Mouse (Mus musculus) G1E-ER4 (cell line): ENCODE data around the gene Gm21149. TPM values are rescaled to one million over a fixed set of nuclear protein-coding genes. Genes with fewer than 3 reads are reported as not detected.
"Not testable (repeated sequence)": the region's sequence is repeated elsewhere in the genome, so short reads cannot be mapped to it uniquely, and the experiment has no call there.

Source experiments
- GATA1 ChIP-seq: IDR thresholded peaks from one replicate; pipeline ENCODE4 v1.8.0; 2012; ENCODE audit warnings: low read length, inconsistent platforms
- polyA plus RNA-seq: library from polyadenylated mRNA; stranded (reverse); fragments of >175 nt; gene quantifications from 2 replicates; pipeline ENCODE4 v1.2.3, GENCODE M21; 2012

Gene Gm21149
- not detected in 2 replicates for polyA plus RNA-seq

GRCm38 (mm10) chr5:15476423-15476822 is at the start of gene Gm21149:
TSS of gene Gm21149 (minus strand) at chr5:15476523.
- TF ChIP-seq GATA1 = not testable (repeated sequence)

- TF ChIP-seq GATA1 = no peak
These were observed 30.9 kb upstream of the Gm21149 start for GRCm38 (mm10) chr5:15507309-15507619.

GRCm38 (mm10) chr5:15506575-15507308 is 30.4 kb upstream of the Gm21149 start:
- TF ChIP-seq GATA1 = no peak

GRCm38 (mm10) chr5:15488743-15489142 is 12.4 kb upstream of the Gm21149 start:
- TF ChIP-seq GATA1 = no peak

Other genes starting within 250 kb of the Gm21149 start
- not detected in 2 replicates for gene Gm21190, start 52.7 kb upstream of the Gm21149 start, polyA plus RNA-seq
- not detected in 2 replicates for gene Gm21083, start 100.8 kb upstream of the Gm21149 start, polyA plus RNA-seq
- gene Speer4d, start 142.5 kb upstream of the Gm21149 start, polyA plus RNA-seq = not detected in 2 replicates
- gene 4930572O03Rik, start 180.5 kb upstream of the Gm21149 start, polyA plus RNA-seq = not detected in 2 replicates
- not detected in 2 replicates for gene Speer4c, start 237.7 kb upstream of the Gm21149 start, polyA plus RNA-seq